Mouse (Mus musculus) megakaryocyte, embryonic 14.5 days (primary cell): Measurements from ENCODE around the gene Herpud1.

ENCODE experiments used
- FLI1 ChIP-seq: IDR thresholded peaks from 2 replicates; pipeline ENCODE4 v1.6.1; 2012; ENCODE audit warnings: low read length, inconsistent platforms, mixed read lengths
- GATA1 ChIP-seq: IDR thresholded peaks from 3 replicates; pipeline ENCODE4 v1.6.1; 2012; ENCODE audit warnings: mixed read lengths, low read length, inconsistent platforms, borderline replicate concordance

GRCm38 (mm10) chr8:94354069-94354531 lies 32.1 kb upstream of the Herpud1 start:
- no peak for TF ChIP-seq GATA1
- TF ChIP-seq FLI1, result no peak
